Mouse (Mus musculus) hindbrain, embryonic 16.5 days (tissue): ENCODE results near the gene Traip. TPM values are rescaled to one million over a fixed set of nuclear protein-coding genes. Genes with fewer than 3 reads are reported as not detected.
A peak's percentile ranks its signal among the peaks of the same experiment; 100 is the strongest.

ENCODE experiments used
- ATAC-seq: fragments of 200-750 bp; cut with Nextera tagmentation; 2 replicates; pipeline ENCODE4 v1.8.0; 2017; ENCODE audit warnings: moderate TSS enrichment, moderate library complexity
- H3K27ac ChIP-seq: fragments of 300-500 bp; sonication (generic); 2 replicates; pipeline ENCODE4 v1.5.1; 2014; ENCODE audit warnings: low read depth, mild to moderate bottlenecking, control low read depth, low read length, moderate library complexity
- H3K27me3 ChIP-seq: fragments of 300-500 bp; sonication (generic); replicated peaks from 2 replicates; pipeline ENCODE4 v1.6.1; 2014; ENCODE audit warnings: low read length; ENCODE audit not compliant: control insufficient read depth, insufficient read depth
- H3K36me3 ChIP-seq: fragments of 300-500 bp; sonication (generic); 2 replicates; pipeline ENCODE4 v1.6.1; 2014; ENCODE audit warnings: mild to moderate bottlenecking, low read length, moderate library complexity, mixed read lengths; ENCODE audit not compliant: control insufficient read depth, insufficient read depth
- H3K4me1 ChIP-seq: fragments of 300-500 bp; sonication (generic); 2 replicates; pipeline ENCODE4 v1.6.1; 2014; ENCODE audit warnings: low read depth, low read length; ENCODE audit not compliant: control insufficient read depth, insufficient read depth
- H3K4me2 ChIP-seq: fragments of 300-500 bp; sonication (generic); 2 replicates; pipeline ENCODE4 v1.6.1; 2014; ENCODE audit warnings: mild to moderate bottlenecking, low read length, control low read depth, moderate library complexity
- H3K4me3 ChIP-seq: fragments of 300-500 bp; sonication (generic); 2 replicates; pipeline ENCODE4 v1.5.1; 2014; ENCODE audit warnings: mild to moderate bottlenecking, low read length, control low read depth, moderate library complexity
- H3K9ac ChIP-seq: fragments of 300-500 bp; sonication (generic); 2 replicates; pipeline ENCODE4 v1.6.1; 2014; ENCODE audit warnings: low read depth, mild to moderate bottlenecking, control low read depth, low read length, moderate library complexity
- H3K9me3 ChIP-seq: fragments of 300-500 bp; sonication (generic); 2 replicates; pipeline ENCODE4 v1.6.1; 2014; ENCODE audit warnings: mild to moderate bottlenecking, low read length, moderate library complexity; ENCODE audit not compliant: control insufficient read depth
- WGBS: fragments of 180-500 bp; shearing (Covaris S2); extraction: QIAGEN DNeasy Blood & Tissue Kit; methylation state at CpG from one replicate; pipeline ENCODE4 v1.1.7; 2014; 5-methylcytosine and 5-hydroxymethylcytosine counted together
- polyA plus RNA-seq: library from polyadenylated mRNA; unstranded; fragments of >200 nt; fragmentation: Nextera tagmentation; extraction: Ambion mirVana; gene quantifications from 2 replicates; pipeline ENCODE4 v1.2.1, GENCODE M21; 2015

The Traip gene
- polyA plus RNA-seq, 1 experiment from 2014 or later, result 10.0 TPM

DNA sequence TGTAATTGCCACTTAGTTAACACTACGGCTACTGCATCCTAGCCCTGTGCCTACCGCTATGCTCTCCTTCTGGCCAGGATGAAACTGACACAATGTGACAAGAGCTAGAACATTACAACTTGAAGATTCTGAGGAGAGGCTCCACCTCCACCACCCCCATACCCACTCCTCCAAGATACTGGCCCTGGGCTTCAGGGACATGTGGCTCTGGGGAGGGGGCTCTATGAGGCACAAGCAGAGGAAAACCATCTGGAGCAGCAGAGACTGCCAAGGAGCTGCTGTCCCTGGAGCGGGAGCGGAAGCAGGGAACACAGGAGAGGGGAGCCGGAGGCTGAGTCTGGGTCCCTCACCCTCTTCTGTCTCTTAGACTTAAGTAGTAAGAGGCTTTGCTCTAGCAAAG, 22.2 kb upstream of the Traip start:
- peak; percentile 44; the same call in 1 of the 2 replicates for ATAC-seq
- no peak overlapping the region for H3K4me3 ChIP-seq
- no peaks in the 10 kb centered on the region for H3K36me3 ChIP-seq
- H3K9me3 ChIP-seq, result no peaks in the 10 kb centered on the region
- no peak overlapping the region for H3K27ac ChIP-seq
- 85% methylated on average over 5 of the region's 5 CpGs for WGBS
- no peak overlapping the region for H3K4me2 ChIP-seq
- peaks cover 16% of the 10 kb centered on the region for H3K4me1 ChIP-seq
- H3K9ac ChIP-seq, result no peak overlapping the region
- H3K27me3 ChIP-seq, result no peaks in the 10 kb centered on the region

DNA sequence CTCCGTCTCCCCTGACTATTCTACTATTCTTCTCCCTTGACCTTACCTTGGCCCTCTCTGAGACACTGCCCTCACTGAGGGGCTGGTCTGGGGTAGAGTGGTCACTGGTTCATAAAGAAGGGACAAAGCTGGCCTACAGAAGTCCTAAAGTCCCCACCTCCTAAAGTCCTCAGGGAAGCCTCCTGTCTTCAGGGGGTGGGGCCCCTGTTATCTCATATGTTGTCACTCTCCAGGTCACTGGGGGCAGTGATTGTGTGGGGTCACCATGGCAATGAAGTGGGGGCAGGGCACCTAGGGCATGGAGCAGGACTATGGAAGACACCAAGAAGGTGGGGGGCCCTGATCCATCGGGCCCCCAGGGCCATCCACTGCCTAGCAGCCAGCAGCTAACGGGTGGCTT, 21.8 kb upstream of the Traip start, which contains the start of gene Actl11:
Gene Actl11, plus strand, starts transcription at position 301 of the 400 bp plus-strand sequence.
- Histone ChIP-seq H3K27me3 (no peaks in the 10 kb centered on the region), H3K4me2 (no peak within 1 kb of the TSS), H3K27ac (no peak within 1 kb of the TSS), H3K9ac (no peak within 1 kb of the TSS), H3K36me3 (no peaks in the 10 kb centered on the region), H3K4me3 (no peak within 1 kb of the TSS), H3K4me1 (peaks cover 16% of the 10 kb centered on the region), H3K9me3 (no peaks in the 10 kb centered on the region)
- no peak for ATAC-seq
- WGBS, result 81% methylated on average over 3 of the region's 3 CpGs

DNA sequence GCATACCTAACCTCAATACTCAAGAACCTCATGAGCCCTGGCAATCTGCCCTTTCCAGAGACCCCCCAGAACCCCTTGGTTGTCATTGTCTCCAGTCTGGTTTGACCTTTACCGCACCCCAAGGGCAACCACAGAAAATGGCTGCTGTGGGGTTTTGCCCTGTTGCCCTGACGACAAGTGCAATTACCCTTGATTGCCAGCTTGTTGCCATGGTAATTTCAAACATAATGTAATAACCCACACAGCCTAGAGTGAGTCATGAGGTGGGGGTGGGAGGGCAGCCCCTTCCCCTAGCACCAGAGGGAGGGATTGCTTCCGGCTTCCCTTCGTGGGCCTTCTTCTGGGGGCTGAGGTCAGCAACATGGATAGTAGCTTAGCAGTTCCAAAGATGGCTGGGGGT, 17.7 kb upstream of the Traip start:
- H3K9me3 ChIP-seq, result no peaks in the 10 kb centered on the region
- no peak overlapping the region for H3K27ac ChIP-seq
- no peak overlapping the region for H3K4me3 ChIP-seq
- peaks cover 12% of the 10 kb centered on the region for H3K4me1 ChIP-seq
- WGBS, result 51% methylated on average over 4 of the region's 4 CpGs
- no peaks in the 10 kb centered on the region; the same call in 1 of the 2 replicates for H3K27me3 ChIP-seq
- ATAC-seq, result no peak
- H3K9ac ChIP-seq, result no peak overlapping the region
- no peak overlapping the region for H3K4me2 ChIP-seq
- H3K36me3 ChIP-seq, result no peaks in the 10 kb centered on the region

DNA sequence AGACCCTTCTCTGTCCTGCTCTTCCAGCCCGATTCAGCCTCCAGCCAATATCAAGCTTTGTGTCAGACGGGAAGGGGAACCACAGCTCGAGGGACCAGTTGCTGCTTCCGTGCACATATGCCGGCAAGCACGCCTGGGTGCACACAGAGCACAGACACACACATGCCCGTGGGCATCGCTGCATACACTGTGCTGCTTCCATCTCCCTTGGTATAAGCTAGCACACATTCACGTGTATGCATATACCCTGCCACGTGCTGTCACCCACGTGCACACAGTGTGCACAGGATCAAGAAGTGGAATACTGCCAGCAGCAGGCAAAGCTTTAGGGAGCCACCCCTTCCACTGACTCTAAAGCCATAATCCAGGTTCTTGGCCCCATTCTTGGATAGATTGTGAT, 15.8 kb upstream of the Traip start:
- 81% methylated on average over 11 of the region's 11 CpGs for WGBS
- ATAC-seq, result no peak
- H3K27ac ChIP-seq, result no peak overlapping the region
- no peaks in the 10 kb centered on the region for H3K9me3 ChIP-seq
- no peak overlapping the region for H3K4me2 ChIP-seq
- H3K36me3 ChIP-seq, result no peaks in the 10 kb centered on the region
- no peaks in the 10 kb centered on the region; the same call in 1 of the 2 replicates for H3K27me3 ChIP-seq
- no peak overlapping the region for H3K9ac ChIP-seq
- H3K4me1 ChIP-seq, result peaks cover 9% of the 10 kb centered on the region
- no peak overlapping the region for H3K4me3 ChIP-seq

DNA sequence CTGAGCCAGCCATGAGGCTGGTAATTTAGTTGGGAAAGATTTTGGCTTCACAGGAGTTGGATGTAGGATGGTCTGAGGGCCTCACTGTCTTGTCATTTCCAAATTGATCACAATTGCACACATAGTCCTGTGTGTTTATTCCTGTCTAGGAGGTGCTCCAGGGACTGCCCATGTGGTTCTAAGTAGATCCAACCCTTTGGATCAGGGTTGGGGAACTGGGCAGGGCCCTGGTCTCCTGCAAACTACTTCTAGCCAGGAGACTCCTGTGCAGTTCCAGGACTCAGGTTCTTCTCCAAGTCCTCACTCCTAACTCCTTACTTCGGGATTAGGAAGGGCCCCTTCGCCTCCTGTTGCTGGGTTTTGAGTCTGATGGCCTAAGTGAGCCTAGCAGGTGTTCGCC, 14.6 kb upstream of the Traip start, which contains the start of gene Camkv:
Gene Camkv, plus strand, starts transcription at position 301 of the 400 bp plus-strand sequence.
- ATAC-seq, result no peak

DNA sequence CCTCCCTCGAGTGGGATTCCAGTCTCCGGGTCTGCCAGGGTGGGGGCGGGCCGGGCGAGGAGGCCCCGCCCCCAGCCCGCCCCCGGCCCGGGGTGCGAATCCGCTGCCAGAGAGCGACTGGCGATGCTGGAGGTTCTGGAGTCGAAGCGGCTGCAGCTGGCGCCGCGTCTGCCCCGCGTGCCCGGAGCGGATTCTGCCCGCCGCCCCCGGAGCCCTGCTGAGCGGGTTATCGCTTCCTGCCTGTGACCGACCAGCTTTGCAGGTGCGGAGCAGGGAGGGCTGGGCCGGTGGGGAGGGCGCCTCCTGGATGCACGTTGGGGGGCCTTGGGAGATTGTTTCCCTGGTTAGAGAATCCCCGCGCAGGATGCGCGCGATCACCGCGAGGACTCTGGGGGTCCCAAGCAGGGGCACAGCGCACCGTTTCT, 14.1 kb upstream of the Traip start:
- peaks cover 9% of the 10 kb centered on the region for H3K4me1 ChIP-seq
- H3K4me3 ChIP-seq, result peak overlapping the region; percentile 58
- H3K9ac ChIP-seq, result peak overlapping the region; percentile 76
- H3K27ac ChIP-seq, result no peak overlapping the region
- no peaks in the 10 kb centered on the region for H3K9me3 ChIP-seq
- no peaks in the 10 kb centered on the region; the same call in 1 of the 2 replicates for H3K27me3 ChIP-seq
- WGBS, result under 1% methylated on average over 32 of the region's 41 CpGs
- no peaks in the 10 kb centered on the region for H3K36me3 ChIP-seq
- ATAC-seq, result peak; percentile 48
- peak overlapping the region; percentile 84 for H3K4me2 ChIP-seq

More for the DNA sequence above, 14.6 kb upstream of the Traip start, which contains the start of gene Camkv:
- peaks cover 9% of the 10 kb centered on the region for H3K4me1 ChIP-seq
- H3K27ac ChIP-seq, result no peak within 1 kb of the TSS
- peak within 1 kb of the TSS; percentile 84 for H3K4me2 ChIP-seq
- H3K9me3 ChIP-seq, result no peaks in the 10 kb centered on the region
- WGBS, result 6% methylated on average over 3 of the region's 3 CpGs
- no peaks in the 10 kb centered on the region; the same call in 1 of the 2 replicates for H3K27me3 ChIP-seq
- H3K4me3 ChIP-seq, result peak within 1 kb of the TSS; percentile 58
- peak within 1 kb of the TSS; percentile 76 for H3K9ac ChIP-seq
- H3K36me3 ChIP-seq, result no peaks in the 10 kb centered on the region

DNA sequence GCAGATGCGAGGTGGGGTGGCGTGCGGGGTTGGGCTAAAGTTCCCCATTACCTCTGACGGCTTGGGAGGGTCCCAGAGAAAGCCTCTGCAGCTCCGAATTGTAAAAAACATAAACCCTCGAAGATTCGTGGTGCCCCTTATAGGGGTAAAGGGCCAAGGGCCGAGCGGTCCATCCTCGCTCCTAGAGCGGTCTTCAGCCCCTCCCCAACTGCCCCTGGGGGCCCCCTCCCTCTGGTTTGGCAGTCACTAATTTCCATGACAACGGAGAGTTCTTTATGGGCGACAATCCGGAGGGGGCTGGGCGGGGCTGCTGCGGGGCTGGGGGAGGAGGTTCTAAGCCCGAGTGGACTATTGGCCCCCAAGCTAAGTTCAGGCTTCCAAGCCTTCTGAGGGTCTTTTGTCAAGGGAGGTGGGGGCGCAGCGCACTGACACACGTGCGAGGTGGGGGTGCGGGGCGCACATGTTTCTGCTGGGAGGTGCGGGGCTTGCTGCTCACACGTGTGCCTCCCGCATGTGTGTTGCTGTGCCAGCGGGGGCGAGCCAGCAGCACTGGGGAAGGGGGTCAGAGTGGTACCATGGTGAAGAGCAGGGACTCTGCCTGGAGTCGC, 13.6 kb upstream of the Traip start:
- WGBS, result under 1% methylated on average over 29 of the region's 29 CpGs
- no peaks in the 10 kb centered on the region; the same call in 1 of the 2 replicates for H3K27me3 ChIP-seq
- no peaks in the 10 kb centered on the region for H3K36me3 ChIP-seq
- H3K9me3 ChIP-seq, result no peaks in the 10 kb centered on the region
- peaks cover 9% of the 10 kb centered on the region for H3K4me1 ChIP-seq
- peak overlapping the region; percentile 76 for H3K9ac ChIP-seq
- ATAC-seq, result peak; percentile 55
- peak overlapping the region; percentile 58 for H3K4me3 ChIP-seq
- peak overlapping the region; percentile 84 for H3K4me2 ChIP-seq
- no peak overlapping the region for H3K27ac ChIP-seq

DNA sequence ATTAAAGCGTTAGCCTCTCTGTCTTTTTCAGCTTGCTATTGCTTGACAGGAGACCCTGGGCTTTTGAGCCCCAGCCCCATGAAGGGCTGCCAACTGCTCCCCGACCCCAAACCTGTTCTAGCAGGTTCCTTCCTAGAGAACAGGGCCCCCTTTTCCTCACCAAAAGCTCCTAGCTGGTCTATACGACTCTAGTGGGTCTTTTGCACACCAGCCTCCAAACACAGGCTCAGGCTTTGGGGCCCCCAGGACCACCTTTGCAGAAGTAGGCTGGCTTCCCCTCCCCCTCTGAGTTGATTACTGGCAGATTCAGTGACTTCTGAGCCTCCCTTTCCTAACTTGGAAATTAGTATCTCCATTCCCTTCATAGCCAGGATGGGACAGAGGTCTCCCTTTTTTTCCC, 13.1 kb upstream of the Traip start:
- Histone ChIP-seq H3K9me3 (no peaks in the 10 kb centered on the region), H3K36me3 (no peaks in the 10 kb centered on the region)
- peak; percentile 18; the same call in 1 of the 2 replicates for ATAC-seq

GRCm38 (mm10) chr9:107947241-107948194, 2.4 kb upstream of the Traip start:
- Histone ChIP-seq H3K4me3 (no peak overlapping the region), H3K27me3 (no peaks in the 10 kb centered on the region), H3K9ac (no peak overlapping the region), H3K4me1 (peaks cover 12% of the 10 kb centered on the region), H3K4me2 (no peak overlapping the region), H3K9me3 (no peaks in the 10 kb centered on the region), H3K36me3 (peaks cover 8% of the 10 kb centered on the region; the same call in 1 of the 2 replicates), H3K27ac (no peak overlapping the region)
- ATAC-seq, result no peak
- 86% methylated on average over 31 of the region's 31 CpGs for WGBS

More for the DNA sequence above, 13.1 kb upstream of the Traip start:
- Histone ChIP-seq H3K4me2 (peak overlapping the region; percentile 84), H3K27me3 (no peaks in the 10 kb centered on the region; the same call in 1 of the 2 replicates), H3K27ac (no peak overlapping the region), H3K4me3 (peak overlapping the region; percentile 58), H3K9ac (peak overlapping the region; percentile 76), H3K4me1 (peaks cover 9% of the 10 kb centered on the region)
- 8% methylated on average over 3 of the region's 3 CpGs for WGBS
